Mouse (Mus musculus): ENCODE data around the gene Adprh.
A peak's percentile ranks its signal among the peaks of the same experiment; 100 is the strongest.

Gene Adprh

DNA sequence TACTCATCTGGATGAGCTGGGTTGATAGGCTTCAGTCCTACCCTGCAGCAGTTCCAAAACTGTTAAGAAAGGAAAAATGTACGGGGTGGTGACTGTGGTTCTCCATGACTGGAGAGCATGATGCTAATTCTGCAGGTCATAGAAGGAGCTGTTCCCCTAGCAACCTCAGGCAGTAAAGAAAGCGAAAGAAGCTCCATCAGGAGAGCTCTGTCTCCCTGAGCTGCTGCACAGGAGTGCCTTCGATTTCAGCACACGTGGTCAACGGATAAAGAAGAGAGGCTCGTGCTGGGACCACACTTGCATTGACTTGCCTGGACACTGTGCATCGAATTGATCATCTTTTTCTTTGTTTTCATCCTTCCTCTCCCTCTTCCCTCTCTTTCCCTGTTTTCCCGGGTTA is 10.3 kb downstream of the Adprh start:
- DNase-seq (ENCODE audit: low spot score), result no peak

DNA sequence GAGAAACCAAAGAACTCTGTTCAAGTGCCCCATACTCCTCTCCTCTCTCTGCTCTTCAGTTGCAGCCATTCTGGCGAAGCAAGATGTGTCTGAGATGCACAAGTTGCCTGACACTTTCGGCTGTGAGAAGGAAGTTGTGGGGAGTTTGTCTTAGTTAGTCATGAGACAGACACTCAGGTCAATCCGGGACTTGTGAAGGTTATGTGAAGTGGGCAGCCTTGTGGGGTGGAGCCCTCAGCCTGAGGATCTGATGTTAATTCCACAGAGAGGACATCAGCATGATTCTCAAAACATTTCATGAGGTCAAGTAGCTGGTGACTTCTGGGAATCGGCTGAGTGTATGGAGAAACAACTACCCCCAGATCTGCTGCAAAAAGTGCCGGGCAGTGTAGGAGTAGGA is 10.9 kb downstream of the Adprh start:
- no peak for DNase-seq (ENCODE audit: low spot score)

DNA sequence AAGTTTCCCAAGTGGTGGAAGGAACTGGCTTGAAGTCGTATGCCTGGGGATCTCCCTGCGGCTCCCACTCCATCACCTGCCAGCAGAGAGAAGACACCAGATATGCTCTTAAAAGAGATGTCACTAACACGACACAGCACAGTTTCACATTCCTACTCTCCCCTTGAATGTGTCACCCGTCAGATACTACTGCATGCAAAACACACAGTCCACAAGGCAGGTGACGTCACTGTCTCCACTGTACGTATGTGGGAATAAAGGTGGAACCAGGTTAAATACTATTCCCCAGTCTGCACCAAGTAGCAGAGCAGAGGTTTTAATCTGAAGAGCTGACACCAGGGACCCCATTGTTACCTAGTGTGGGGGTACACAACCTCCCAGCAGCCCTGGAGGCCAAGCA is 12.1 kb downstream of the Adprh start:
- DNase-seq (ENCODE audit: low spot score), result no peak

DNA sequence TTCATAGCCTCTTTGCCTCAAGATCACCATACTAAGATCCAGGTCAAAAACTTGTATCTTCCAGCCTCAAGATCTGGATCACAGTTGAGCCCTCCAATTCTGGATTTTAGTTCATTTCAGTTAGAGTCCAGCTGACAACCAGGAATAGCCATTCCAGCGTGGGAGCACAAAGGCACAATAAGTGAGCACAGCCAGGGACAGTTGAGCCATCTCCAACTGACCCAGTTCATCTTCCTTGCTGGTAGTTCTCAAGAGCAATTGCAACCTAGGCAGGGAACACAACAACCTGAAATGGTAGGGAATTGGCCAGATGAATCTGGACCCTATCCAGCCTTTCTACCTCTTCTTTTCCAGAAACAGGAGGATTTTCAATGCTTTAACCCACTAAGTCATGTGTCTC is 13.3 kb downstream of the Adprh start:
- DNase-seq (ENCODE audit: low spot score), result no peak

DNA sequence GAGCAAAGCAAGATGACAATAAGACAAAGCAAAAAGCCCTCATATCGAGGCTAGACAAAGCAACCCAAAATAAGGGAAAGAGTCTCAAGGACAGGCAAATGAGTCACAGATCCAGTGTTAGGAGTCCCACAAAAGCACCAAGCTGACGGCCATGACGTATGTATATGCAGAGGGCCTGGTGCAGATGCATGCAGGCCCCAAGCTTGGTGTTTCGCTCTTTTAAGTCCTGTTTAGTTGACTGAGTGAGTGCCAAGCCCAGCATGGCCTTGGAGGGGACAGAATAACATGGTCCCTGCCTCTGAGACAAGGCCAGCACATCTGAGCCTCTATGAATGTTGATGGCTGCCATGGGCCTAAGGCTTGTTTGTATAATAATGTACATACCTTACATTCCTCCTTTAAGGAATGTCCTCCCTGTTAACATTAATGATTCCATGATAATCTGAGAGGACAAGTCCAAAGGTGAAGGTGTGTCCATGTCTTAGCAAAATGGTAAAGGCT is 18.2 kb downstream of the Adprh start:
- DNase-seq (ENCODE audit: low spot score), result no peak

DNA sequence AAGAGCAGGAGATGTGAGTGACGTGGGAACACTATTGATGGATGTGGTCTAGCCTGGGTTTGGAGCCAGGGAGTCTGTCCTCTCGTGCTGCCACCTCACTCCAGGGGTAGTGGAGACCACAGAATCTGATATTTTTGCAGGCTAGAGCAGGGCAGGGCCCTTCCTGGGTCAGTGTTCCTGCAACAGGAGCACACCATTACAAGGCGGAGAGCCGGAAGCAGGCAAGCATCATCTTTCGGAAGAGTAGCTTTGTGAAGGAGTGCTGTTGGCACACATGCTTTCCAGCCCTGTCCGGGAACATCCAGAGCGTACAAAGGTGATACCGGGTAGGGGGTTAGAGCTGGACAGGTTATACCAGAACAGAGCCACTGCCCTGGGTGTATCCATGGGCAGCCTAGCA is 19.0 kb downstream of the Adprh start:
- no peak for DNase-seq (ENCODE audit: low spot score)

DNA sequence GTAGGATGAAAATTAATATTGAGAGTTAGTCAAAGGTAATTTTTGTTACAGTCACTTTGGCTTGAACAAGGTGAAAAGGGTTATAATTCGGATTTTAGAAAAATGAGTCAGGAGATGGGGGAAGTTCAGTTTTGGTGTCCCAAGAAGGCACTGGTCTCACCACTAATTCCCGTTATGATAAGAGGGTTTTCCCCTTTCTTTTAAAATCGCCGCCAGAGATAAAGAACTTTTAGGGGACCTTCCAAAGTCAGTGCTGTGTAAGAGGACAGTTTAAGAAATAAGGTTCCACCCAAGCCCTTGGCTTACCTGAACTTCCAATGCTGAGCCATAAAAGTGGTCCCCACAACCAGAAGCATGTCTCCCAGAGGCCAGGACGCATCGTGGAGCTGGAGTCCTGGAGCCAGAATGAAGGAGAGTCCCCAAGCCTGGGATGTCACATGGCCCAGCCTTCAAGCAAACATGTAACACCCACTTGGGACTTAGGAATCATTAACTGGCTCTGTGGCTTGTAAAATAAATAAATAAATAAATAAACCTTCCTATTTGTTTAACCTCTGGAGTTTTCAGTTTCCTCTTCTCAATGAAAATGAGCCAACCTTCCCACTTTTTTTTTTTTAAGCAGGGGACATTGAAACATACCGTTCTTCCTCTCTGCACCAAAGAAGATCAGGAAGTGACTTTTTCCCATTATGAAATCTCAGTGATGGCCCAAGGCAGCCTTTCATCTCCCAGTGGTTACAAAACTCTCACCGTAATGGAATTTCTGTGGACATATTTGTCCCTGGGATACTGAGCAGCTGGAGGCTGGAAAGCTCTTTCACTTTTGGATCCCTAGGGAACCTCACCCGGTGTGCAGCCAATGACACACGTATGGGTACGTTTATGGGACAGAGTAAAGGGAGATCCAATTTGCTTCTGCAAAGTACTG is 19.7 kb downstream of the Adprh start, which contains the start of gene Pla1a:
TSS of gene Pla1a (minus strand) at position 648 of the 928 bp plus-strand sequence.
- no peak for DNase-seq (ENCODE audit: low spot score)

DNA sequence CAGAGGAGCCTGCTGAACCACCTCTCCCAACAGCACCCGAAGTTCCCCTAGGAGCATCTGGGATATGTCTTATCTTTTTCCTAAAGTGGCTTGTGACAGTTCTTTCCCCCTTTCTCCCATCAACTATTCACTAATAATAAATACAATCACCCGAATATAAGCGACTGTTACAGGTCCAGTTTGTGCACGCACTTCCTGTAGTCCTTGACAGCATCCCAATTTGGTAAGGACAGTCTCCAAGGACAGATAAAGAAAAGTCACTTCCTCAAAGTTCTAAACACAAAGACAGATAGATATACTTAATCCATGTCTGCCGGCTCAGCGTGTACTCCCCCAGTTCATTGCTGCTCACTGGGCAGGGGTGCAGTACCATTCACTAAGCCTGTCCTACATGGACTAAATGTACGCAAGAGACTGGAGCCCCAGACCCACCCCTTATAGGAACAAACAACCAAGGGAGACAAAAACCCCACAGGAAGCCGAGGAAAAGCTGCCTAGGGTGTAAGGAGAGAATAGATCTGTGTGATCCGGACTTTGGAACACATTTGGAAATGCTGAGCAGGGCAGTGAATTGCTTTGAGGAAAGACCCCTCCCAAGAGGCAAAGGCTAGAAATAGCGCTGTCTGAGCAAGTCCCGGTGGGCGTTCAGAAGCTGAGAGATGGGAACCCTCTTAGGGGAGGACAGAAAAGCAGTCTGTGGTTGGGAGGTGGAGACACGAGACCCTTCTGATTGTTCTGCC is 20.9 kb downstream of the Adprh start:
- no peak for DNase-seq (ENCODE audit: low spot score)

DNA sequence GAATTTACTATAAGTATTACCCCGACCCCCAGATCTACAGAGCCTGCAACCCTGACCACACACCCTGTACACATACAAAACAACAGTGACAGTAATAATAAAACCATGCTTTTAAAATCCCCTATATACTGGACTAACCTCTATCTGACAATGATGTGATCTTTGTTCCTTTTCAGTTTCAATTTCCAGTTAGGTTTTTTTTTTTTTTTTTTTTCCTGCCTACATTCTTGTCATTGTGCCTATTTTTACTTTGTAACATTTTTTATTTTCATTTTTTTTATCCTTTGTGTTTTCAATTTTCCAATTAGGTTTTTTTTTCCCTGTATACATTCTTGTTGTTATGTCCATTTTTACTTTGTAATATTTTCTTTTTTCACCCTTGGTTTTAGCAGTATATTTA is 26.7 kb downstream of the Adprh start:
- DNase-seq (ENCODE audit: low spot score), result no peak

DNA sequence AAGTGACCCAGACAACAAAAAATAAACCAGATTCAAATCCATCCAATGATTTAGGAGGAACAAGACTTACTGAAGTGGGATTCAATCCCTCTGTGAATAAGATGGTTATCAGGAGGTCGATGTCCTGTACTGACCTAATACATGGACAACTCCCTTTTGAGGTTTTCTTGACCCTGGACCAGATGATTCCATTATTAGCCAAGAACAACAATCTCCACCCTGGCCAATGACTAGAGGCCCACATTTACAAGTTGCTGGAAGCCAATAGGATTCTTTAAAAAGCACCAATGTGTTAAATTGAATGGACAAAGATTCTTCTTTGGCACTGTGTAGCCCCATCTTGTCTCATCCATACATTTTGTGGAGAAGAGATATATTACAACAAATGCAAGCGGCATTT is 27.1 kb downstream of the Adprh start:
- no peak for DNase-seq (ENCODE audit: low spot score)

DNA sequence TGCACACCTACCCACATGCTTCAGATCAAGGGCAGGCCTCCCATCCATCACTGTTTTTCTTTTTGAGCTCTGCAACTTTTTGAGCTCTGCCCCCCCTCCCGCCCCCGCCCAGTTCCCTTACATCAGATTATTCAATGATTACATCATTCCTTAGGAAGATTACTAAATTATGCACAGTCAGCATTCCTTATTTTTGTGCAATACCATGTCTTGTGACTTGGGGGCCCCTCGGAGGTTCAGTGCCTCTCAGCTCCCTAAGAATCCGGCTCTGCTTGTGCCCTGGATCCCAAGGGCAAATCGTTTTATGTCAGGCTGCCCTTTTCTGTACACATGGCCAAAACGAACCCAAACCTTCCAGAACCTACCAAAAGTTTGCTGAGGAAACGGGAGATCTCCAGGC is 37.5 kb downstream of the Adprh start:
- DNase-seq (ENCODE audit: low spot score), result no peak

DNA sequence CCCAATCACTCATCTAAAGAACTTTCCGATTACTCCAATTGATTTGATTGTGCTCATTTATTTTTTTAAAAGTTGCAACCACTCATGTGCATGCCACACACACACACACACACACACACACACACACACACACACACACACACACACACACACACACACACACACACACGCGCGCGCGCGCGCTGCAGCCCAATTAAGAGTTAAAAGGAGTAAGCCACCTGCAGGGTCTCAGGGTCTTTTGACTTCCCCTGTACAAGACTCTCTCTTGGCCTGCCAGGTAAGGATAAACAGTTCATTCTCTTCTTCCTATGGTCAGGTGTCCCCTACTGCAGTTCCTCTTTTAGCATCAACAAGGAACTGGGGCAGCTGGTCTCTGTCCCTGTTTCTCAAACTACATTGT is 44.1 kb downstream of the Adprh start:
- DNase-seq (ENCODE audit: low spot score), result no peak

DNA sequence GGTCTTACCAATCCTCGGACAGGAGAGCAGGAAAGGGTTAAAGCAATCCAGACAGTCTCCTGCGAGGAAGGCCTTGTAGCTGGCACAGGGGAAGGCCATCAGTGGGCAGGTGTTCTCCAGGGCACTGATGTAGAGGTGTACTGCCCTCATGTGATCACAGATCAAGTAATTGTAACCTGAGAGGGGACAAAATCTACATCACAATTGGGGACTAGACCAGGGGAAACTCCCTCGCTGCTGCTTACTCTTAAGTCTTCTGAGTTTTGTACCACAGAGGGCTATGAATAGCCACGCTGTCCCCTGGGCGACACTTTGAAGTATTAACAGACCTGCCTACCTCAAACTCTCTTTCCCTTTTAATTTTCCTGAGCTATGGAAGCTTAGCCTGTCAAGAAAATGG is 44.9 kb downstream of the Adprh start:
- DNase-seq (ENCODE audit: low spot score), result no peak

DNA sequence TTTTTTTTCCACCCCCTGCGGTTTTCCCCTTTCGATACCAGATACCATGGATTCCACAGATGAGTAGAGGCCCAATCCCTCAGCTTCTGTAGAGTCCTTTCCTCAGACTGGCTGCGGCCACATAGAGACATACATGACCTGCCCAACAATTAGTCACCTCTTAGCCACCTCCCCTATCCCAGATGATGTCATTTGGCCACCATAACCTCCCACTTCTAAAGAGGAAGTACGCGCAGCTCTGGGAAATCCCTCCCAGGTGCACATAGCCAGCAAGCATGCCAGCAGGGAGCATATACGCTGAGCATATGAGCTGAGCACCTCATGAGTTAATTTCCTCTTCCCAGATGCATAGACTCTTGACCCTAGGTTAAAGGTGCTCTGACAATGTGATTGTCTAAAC is 45.8 kb downstream of the Adprh start:
- no peak for DNase-seq (ENCODE audit: low spot score)

DNA sequence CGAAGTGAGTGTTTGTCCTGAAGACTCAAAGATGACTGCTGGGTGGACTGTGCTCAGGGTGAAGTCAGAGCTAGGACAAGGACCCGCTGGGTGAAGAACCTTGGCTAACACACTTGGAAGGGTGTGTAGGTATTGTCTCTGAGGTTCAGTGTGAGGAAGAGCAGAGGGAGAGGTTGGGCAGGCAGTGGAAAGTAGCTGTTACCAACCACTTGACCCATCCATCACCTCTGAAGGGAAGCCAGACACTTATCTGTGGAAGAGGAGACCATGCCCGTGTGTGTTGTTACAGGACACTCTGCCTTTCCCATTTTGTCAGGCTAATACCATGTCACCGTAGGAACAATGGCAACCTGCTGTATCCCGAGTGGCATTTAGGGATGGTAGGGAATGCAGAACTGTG is 46.2 kb downstream of the Adprh start:
- no peak for DNase-seq (ENCODE audit: low spot score)

DNA sequence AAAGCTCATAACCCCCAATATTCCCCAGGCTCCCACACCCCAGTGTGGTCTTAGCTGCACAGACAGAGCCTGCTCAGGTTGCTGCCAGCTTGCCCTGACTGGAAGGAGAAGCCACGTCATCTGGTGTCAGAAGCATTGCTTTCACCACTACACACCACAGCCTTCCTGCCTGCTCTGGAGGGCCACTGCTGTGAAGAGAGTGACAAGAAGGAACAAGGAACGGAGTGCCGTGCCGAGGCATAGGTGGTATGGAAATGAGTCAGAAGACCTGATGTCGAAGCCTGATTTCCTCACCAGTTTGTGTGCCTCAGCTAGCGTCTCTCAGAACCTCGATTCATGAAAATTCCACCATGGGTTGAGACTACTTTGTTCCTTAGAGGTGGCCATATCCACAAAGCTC is 48.9 kb downstream of the Adprh start:
- DNase-seq (ENCODE audit: low spot score), result no peak

DNA sequence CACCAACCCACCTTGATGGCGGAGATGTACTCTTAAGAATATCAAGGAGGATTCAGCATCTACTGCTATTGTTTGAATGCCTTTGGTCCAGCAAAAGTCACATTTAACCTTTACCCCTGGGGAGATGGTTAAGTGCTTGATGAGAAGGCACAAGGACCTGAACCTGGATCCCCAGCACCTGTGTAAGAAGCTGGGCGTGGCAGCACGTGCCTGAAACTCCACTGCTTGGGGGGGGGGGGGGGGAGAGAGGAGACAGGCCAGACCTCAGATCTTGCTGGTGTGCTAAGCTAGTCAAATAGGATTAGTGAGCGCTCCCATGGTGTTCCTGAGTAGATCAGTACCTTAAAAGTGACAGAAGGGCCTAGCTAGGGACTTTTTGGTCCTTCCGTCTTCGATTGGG is 51.0 kb downstream of the Adprh start:
- no peak for DNase-seq (ENCODE audit: low spot score)

DNA sequence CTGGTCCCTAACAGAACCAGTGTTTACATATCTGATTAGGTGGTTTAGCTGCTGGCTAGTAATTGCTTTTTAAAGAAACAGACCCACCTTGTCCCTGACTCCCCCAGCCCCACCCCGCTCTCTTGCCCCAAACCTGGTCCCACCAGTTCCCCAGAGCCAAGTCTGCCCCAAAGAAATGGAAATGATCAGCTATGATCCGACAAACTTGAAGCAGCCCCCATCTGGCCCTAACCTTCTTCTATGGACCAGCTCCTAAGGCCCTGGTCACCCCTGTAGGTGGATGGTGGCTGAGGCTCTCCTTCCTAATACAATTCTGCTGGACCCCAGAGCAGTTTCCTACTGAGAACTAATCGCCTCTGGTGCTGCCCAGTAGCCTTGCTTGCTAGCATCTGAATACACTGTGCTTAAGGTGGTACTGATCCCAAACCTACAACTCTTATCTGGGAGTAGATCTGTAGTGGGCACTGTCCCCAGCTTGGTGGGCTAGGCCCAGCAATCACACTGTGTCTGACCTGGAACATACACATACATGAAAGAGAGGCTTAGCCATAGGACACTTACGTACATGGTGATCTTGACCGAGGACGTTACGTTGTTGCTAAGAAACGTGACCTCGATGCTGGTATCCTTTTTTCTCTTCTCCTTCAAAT is 52.1 kb downstream of the Adprh start:
- no peak for DNase-seq (ENCODE audit: low spot score)

DNA sequence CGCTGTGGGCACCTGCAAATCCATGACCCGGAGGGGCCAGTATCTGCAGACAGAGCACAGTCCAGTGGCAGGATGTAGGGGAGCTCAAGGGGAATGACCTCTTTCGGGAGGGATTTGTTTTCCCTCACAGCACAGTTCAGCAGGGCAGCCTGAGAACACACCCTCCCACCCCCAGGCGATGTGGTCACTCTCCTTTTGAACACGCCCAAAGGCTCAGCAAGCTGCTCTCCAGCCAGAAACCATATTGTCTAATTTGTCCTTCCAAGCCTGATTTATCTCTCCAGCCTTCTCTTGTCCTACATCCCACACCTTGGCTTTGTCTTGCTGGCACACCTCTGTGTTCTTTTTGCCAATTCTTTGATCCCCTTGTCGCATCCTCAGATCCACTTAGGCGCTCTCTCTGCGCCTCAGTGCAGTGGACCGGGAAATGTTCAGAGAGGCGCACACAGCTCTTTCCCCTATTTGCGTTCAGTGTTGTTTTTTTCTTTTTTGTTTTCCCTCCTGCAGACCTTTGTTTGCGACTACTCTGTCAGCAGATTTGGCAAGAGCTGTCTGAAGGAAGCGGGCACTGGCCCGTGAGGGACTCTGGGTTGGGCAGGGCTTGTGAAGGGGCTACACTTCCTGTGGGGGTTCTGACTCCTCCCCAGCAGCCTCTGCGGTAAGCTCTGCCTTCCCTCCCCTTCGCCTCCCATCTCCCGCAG is 52.8 kb downstream of the Adprh start:
- DNase-seq (ENCODE audit: low spot score), result peak; percentile 77

DNA sequence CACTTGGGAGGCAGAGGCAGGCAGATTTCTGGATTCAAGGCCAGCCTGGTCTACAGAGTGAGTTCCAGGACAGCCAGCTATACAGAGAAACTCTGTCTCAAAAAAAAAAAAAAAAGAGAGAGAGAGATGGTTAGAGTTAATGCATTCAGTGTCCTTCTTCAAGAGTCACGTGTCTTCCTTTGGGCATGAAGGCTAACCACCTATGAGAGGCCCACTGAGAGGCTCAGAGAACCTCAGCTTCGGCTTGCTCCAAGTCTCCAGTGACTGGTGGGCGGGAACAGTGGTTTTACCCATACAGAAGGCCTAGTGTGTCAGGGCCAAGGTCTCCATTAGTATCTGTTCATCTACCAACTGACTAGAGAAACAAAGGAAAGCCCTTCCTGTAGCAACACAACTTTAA is 53.4 kb downstream of the Adprh start:
- no peak for DNase-seq (ENCODE audit: low spot score)

DNA sequence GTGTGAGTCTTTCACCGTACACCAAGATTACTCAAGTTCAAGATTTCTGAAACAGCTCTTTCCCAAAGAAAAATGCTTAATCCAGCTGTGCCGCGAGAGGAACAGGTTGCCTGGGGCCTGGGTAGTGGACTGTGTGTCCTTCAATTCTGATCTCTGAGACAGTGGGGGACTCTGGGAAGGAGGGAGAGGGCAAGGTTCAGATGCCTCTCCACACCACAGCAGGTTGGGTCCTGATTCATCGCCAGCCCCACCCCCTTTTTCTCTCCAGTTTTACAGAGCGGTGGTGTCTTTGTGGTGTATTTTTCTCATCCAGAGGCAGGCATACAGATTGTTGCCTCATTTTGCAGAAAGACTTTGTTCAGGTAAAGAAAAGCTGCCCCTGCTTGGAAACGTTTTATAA is 54.2 kb downstream of the Adprh start:
- DNase-seq (ENCODE audit: low spot score), result no peak

DNA sequence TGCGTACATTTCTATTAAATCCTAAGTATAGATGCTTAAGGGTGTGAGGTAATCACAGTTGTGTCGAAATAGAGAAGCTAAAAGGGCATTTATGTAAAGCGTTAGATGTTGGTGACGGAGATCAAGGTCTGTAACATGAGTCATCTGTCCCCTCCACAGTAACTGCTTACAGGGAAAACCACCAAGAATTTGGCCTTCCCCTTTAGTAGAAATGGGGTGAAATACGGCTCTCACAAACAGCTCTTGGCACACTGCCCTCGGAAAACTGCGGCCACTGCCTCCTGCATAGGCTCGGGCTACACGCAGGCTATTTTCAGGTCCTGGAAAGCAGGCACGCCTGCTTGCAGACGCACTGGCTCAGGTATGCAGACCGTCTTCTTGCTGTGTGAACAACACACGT is 56.3 kb downstream of the Adprh start:
- DNase-seq (ENCODE audit: low spot score), result no peak

All from embryo, embryonic 10 days (tissue).